Mouse (Mus musculus) heart, postnatal 14 days (tissue): ENCODE data around the gene Tigit. TPM values are rescaled to one million over a fixed set of nuclear protein-coding genes. Genes with fewer than 3 reads are reported as not detected.

Experiments
- DNase-seq, 2 experiments: peaks; one replicate each; pipeline ENCODE4 v3.0.0; 2021 to 2022
- intact Hi-C: fragments of 180-260 bp; cut with DNase I; formaldehyde crosslinking; loops from one replicate; pipeline ENCODE4 v1.15.1; 2025
- microRNA-seq, 2 experiments: library from miRNA; unstranded; fragments of <30 nt; microRNA quantifications; one replicate each; pipeline ENCODE4 v1.2.0; 2021 to 2022
- total RNA-seq, 2 experiments: library from RNA; stranded (reverse); gene quantifications; 2 replicates each; pipeline ENCODE4 v1.2.3; 2021

Gene Tigit
- total RNA-seq, 2 experiments from 2014 or later, result not detected

DNA sequence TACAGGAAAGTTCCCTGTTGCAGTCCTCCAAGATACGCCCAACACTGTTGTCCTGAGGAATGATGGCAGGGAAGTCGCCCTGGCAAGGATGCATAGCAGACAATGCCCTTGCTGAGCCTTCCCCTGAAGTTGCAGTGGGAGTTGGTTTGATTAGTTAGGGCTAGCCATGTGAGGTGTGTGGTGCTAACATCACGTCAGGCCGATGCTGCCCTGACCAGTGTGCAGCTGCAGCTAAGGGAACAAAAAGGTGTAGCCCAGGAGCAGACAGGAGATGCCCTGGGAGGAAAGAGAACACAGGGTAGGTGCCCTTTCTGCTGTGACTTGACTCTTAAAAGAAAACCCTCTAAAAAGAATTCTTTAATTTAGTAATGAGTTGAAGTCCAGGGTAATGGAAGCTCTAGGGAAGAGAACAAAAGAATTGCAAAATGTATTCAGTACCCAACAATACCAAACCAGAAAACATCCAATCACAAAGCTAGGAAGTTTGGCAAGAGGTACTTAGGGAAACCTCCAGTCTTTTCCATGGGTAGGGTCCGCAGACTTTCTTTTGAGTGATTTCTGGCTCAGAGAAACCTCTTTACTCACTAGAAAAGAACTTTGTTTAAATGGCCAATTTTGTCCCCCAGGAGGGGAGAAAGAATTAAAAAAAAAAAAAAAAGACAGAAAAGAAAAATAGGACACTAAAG lies 40.5 kb downstream of the Tigit start:
- intact Hi-C loops, result no loop called here
- no peak for DNase-seq

DNA sequence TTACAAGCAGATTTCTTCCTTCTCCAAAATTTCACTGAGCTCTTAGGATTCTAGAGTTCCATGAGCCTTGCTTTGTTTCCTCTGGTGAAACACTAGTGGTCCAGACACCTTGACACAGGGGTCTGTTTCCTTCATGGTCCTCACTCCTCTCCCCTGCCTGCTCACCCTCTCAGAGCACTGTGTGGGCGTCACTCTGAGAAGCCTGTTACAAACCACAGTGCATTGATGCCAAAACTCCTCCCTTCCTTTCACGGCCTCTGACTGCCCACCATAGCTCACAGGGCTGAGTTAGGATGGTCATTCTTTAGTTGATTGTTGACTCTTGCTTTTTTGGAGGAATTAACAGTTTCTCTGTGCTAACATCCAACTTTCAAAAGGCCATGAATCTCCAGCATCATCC lies 43.6 kb downstream of the Tigit start:
- intact Hi-C loops, result no loop called here
- DNase-seq, result no peak

DNA sequence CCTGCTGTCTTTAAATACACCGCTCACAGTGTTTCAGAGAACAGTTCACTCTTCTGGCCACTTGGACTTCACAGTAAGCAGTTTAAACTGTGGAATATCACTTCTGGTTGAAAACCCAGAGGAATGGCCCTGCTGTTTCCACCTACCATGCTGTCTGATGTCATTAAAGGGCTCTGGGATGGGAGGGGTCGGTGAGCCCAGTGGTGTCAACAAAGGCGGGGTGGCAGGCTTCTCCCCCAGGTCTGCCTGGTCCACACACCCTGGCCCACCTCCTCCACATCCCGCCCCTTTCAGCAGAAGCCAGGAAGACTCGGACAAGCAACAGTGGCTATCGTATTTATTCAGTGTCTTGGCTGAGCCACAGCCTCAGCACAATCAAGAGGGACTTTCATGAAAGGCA lies 44.7 kb downstream of the Tigit start:
- DNase-seq, result peak; percentile 10 to 25
- intact Hi-C loops, result no loop called here

DNA sequence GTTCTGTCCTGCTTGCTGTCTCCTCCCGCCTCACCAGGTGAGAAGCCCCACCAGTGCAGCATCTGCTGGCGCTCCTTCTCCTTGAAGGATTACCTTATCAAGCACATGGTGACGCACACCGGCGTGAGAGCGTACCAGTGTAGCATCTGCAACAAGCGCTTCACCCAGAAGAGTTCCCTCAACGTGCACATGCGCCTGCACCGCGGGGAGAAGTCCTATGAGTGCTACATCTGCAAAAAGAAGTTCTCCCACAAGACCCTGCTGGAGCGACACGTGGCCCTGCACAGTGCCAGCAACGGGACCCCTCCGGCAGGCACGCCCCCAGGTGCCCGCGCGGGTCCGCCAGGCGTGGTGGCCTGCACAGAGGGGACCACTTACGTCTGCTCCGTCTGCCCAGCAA lies 45.7 kb downstream of the Tigit start:
- intact Hi-C loops, result no loop called here
- no peak for DNase-seq

DNA sequence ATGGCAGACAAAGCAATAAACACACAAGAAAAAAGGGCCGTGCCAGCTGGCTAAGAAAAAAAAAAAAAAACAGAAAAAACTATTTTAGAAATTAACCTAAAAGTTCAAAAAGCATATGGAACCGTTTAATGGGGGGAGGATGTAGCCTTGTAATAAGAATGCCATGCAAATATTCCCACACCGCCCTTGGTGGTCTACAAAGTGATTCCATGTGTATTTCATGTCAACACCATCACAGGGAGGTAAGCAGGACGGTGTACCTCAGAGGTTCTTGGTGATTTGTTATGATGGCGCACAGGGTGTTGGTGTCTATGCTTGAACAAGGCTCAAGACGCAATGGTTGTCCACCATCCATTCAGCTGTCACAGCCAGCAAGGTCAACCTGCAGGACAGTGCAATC lies 46.6 kb downstream of the Tigit start:
- DNase-seq, result no peak
- intact Hi-C loops, result no loop called here

DNA sequence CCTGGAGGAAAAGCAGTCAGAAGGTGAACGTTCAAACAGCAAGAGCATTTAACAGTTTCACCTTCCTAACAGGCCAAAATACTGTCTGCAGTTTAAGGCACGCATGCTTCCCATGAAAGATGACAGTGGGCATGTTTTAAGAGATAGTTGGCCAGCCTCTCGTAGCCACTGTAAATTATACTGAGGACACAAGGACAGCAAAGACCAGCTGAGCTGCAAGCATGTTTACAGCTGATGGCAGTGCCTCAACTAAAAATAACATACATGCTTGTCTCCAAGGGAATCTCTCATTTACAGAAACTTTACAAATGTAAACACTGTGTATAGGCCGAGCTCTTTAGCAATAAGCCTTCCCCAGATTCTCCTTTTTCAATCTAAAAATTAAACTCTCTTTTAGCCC lies 47.6 kb downstream of the Tigit start:
- intact Hi-C loops, result no loop called here
- DNase-seq, result no peak

DNA sequence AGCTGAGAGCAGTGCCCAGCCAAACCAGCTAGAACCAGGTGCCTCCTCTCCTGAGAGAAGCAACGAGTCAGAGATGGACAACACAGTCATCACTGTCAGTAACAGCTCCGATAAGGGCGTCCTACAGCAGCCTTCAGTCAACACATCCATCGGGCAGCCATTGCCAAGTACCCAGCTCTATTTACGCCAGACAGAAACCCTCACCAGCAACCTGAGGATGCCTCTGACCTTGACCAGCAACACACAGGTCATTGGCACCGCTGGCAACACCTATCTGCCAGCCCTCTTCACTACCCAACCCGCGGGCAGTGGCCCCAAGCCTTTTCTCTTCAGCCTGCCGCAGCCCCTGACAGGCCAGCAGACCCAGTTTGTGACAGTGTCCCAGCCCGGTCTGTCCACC lies 53.6 kb downstream of the Tigit start:
- intact Hi-C loops, result no loop called here
- peak; percentile 37 to 50 for DNase-seq

DNA sequence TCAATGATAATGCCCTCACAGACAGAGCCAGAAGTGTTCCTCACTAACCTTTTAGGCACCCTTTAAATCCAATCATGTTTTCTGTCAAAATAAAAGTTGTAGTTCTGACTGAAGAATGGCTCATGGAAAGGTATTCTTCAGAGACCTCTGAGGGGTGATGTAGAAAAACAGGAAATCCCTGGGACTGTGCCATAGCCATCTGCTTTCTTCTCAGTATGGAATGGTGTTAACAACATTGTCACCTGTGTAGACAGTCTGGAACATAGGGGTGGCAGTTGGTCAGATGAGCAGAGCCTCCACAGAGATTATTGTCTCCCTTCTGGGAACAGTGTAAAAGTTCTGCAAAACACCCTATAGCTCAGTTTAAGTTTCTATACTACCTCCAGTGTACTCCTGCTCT lies 55.9 kb downstream of the Tigit start:
- no peak for DNase-seq
- intact Hi-C loops, result no loop called here

DNA sequence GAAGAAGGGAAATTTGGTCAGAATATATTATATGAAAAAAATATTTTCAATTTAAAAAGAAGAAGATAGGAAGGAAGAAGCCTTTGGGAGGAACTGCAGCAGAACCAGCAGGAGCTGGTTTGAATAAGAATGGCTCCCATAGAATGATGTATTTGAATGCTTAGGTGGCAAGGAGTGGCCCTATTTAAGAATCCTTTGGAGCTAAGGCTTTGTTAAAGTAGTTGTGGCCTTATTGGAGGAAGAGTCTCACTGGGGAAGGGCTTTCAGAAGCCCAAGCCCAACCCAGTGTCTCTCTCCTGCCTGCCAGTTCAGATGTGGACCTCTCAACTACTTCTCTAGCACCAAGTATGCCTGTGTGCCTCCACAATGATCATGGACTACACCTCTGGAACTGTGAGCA lies 56.9 kb downstream of the Tigit start:
- intact Hi-C loops, result no loop called here
- no peak for DNase-seq

DNA sequence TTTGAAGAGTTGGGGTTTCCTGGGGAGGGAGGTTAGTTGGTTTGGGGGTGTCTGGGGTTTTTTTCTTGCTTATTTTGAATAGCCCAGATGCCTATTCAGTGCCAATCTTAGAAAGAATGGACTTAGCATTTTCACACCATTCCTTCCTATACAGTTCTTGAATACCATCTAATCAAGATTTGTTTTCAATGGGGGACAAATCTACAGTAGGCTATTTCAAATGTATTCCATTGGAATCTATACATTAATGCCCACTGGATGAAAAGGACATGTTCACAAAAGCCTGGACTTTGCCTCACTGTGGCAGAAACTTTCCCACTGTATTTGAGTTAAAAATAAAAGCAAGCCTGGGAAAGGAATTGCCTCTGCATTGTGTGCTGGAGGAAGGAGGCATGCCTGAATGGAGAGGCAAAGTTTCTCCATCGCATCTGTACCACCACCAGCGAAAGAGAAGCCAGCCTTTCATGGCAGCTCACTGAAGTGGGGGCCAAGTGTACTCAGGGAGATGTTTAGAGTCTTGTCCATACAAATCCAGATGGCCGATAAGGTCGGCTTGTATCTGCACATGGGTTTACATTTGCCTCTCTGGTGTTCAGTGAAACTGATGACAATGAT lies 59.4 kb downstream of the Tigit start:
- intact Hi-C loops, result no loop called here
- no peak for DNase-seq

DNA sequence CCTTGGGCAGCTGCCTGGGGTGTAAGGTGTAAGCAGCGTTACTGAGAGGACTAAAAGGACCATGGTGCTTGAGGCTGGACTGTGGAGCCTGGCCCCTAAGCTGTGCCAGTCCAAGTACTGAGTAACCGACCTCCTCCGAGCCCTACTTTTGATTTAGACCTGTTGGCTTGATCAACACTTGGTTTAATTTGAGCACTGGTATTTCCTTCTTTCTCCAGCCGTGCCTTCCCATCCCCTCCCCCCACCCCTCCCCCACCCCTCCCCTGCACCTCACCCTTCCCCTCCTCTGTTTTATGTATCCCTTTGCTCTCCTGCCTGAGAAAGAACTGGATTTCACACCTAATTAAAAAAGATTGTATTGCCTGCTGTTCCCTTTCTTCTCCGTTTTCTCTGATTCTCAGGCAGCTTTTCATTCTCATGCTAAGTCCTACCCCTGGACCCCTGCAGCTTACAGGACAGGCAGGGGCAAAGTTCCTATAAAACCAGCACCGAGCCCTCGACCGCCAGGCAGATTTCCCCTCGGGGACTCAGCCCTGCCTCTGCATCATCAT lies 60.3 kb downstream of the Tigit start:
- intact Hi-C loops, result no loop called here
- no peak for DNase-seq

DNA sequence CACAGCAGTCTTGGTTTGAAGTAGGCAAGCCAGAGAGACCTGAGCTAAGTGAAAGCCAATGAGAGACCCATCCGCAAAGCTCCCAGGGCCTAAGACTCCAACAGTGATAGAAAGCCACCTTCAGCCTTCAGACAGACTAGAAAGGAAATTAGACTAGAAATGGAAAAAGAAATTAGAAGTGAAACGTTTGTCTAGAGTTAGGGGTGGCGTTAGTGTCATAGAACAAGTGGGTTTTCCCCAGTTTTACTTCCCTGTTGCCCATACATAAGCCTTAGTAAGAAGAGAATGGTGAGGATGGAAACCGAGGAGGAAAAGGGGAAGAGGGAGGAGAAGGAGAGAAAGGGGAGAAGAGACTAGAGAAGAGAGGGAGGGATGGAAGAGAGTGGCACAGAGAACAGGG lies 61.4 kb downstream of the Tigit start:
- intact Hi-C loops, result no loop called here
- DNase-seq, result no peak

DNA sequence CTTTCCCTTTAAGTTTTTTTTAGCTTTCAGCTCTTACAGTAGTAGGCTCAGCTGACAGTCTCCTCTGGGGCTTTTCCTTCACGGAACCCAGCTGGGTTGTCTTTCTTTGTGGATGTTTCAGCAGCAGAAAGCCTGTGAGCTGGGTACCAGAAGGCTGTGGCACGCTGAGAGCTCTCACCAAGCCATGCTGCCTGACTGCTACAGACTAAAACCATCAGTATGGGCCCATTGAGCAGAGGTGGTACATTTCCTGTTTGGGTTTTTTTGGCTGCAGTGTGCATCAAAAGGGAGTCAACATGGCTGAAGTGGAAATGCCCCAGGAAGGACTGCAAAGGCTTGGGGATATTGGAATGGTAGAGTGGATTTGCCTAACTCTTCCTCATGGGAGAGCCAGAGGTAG lies 64.2 kb downstream of the Tigit start:
- intact Hi-C loops, result loop anchor here (5.0 to 10.0 kb wide), 2 partner anchors 205 to 762 kb away; no protein-coding TSS in a partner anchor
- DNase-seq, result no peak

Small RNA genes lying within 50 kb of the gene (microRNA-seq; reads per million reads assigned to microRNA genes)
- gene Mir568, result 0 reads per million in 2 experiments

Other genes with a start within 250 kb of the Tigit start
- not detected for gene Drd3, start 89.9 kb upstream of the Tigit start, total RNA-seq
- gene Ccdc191, start 225.7 kb upstream of the Tigit start, total RNA-seq, result 1 to 10 TPM; 1.7 to 2.7 TPM